Mouse (Mus musculus) left cerebral cortex, postnatal 36 days (tissue): ENCODE results near the gene Setd5. TPM values are rescaled to one million over a fixed set of nuclear protein-coding genes. Genes with fewer than 3 reads are reported as not detected.
A peak's percentile ranks its signal among the peaks of the same experiment; 100 is the strongest.

Experiments used
- DNase-seq, 2 experiments: peaks; one replicate each; pipeline ENCODE4 v3.0.0; 2021 to 2022; ENCODE audit warnings: low spot score in 2 of 2, mixed read lengths in 1 of 2
- intact Hi-C: fragments of 180-260 bp; cut with DNase I; formaldehyde crosslinking; loops from one replicate; pipeline ENCODE4 v1.15.1; 2025
- total RNA-seq, 2 experiments: library from RNA; stranded (reverse); gene quantifications; 2 replicates each; pipeline ENCODE4 v1.2.3; 2021

Setd5 gene
- total RNA-seq, 2 experiments from 2014 or later, result 99.2 to 130 TPM

DNA sequence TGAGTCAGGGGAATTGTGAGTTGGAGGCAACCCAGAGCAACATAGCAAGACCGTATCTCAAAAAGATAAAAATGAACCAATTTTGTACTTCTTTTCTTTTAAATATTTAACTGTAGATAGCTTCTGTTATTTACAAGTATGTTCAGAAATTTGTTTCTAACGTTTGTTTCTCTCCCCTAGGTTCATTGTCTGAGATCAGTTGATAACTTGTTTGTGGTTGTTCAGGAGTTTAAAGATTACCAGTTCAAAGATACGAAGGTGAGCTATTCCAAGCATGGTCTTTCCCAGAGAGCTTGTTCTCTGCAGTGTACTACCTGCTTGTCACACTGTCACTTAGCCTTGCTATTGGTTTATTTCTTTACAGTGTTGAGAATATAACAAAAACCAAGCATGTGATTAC lies 28.0 kb upstream of the Setd5 start:
- intact Hi-C loops, result loop anchor here (10.0 kb wide), 1 partner anchor 276 kb away; the partner anchor contains the start of gene Ogg1
- DNase-seq, result no peak

DNA sequence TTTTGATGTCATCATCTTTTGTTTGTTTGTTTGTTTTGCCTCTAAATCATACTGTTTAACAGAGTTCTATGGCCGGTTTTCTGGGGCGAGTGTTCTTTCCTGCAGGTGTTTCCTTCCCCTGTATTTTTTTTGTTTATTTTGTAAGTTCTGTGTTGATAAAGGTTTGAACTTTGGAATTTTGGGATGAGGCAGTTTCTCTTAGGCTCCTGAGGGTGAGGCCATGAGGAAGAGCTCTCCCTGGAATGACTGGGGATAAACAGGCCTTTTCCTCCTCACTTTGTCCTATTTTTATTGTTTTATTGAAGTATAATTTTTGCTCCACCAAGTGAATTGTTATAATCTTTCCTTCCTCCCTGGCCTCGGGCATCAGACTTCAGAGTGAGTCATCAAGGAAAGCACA lies 24.2 kb upstream of the Setd5 start:
- DNase-seq, result no peak
- intact Hi-C loops, result no loop called here

DNA sequence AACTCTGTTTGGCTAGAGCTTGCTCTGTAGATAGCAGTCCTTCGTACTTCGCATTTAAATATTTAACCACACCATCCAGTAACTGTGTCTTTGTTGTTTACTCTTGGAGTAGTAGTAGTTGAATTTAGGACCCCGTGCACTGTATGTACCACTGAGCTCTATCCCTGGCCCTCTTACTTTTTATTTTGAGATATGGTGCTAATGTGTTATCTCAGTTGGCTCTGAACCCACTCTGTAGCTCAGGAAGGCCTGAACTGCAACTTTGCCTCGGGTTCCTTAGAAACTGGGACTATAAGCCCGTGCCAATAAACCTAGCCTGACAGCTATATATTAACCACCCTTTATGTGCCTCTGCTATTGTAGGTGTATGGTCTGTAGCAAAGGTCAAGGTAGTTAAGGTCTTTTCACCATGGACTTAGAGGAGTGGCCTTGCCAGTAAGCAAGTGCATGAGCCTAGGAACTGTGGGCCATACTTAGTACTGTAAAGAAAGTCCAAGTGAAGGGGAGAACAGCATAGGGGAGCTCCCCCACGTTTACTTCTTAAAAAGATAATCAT lies 22.5 kb upstream of the Setd5 start:
- intact Hi-C loops, result no loop called here

DNA sequence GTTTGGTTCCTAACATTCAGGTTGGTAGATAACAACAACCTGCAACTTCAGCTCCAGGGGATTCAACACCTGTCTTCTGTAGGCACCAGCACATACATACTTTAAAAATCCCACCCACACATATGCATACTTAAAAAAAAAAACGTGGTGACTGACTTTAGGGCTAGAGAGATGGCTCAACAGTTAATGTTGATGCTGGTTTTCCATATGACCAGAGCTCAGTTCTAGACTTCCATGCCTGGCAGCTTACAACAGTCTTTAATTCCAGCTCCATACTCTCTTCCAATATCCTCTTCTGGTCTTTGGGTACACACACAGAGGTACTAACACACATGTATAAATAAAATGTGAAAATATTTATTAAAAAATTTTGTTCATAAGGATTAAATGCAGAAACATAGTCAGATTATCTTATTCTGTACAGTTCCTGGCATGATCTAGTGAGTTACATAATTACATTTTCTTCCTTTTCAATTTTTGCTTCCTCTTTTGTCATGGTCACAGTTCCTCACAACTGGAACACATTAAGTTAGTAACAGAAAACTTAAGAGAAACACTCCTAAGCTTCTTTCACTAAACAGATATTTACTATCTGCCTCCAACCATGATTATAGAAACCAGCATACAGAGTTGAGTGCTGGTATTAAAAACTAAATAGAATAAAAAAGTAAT lies 16.1 kb upstream of the Setd5 start:
- no peak for DNase-seq
- intact Hi-C loops, result no loop called here

More for the DNA sequence above, 22.5 kb upstream of the Setd5 start:
- no peak for DNase-seq

DNA sequence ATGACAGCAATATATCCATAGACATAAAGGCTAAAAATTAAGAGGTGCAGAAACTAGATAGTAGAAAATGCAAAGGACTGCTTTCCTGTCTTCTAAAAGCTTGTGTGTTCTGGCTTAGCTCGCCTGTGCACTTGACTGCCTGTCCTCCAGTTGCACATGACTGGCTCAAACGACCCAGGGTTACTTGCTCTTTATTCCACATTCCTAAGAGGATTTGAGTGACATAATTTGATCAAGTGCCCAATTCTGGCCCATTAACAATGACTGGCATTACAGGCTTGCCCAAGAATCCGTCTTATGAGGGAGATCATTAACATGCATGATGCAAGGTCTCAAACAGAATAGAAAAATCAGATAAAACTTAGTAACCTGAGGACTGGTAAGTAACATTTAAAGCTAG lies 14.9 kb upstream of the Setd5 start:
- intact Hi-C loops, result no loop called here
- DNase-seq, result no peak

DNA sequence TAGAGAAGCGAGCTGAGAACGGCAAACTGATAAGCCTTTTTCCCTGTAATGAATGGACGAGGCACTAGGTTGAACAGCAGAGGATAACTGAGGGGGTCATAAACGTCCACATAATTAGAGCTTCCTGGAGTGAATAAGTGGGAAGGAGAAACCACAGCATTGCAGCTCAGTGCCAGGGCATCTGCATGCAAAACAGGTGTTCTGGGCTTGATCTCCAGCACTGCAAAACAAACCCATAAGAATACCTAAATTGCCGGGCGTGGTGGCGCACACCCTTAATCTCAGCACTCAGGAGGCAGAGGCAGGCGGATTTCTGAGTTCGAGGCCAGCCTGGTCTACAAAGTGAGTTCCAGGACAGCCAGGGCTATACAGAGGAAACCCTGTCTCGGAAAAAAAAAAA lies 13.8 kb upstream of the Setd5 start:
- no peak for DNase-seq
- intact Hi-C loops, result no loop called here

DNA sequence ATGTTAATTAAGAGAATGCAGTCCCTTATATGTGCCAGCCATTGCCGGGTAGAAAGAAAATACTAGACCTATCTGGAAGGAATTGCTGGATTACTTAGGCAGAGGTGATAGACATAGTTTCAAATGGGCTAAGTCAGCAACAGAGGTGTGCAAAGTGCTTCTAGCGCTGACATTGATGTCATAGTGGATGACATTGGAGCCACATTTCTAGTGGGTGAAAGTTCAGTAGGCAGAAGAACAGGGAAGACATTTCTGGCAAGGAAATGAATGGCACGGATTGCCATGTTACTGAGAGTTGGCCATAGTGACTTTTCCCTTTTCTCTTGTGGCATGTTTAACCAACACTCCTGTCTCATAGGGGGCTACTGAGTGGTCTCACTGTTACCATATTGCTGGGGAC lies 12.0 kb upstream of the Setd5 start:
- no peak for DNase-seq
- intact Hi-C loops, result no loop called here

DNA sequence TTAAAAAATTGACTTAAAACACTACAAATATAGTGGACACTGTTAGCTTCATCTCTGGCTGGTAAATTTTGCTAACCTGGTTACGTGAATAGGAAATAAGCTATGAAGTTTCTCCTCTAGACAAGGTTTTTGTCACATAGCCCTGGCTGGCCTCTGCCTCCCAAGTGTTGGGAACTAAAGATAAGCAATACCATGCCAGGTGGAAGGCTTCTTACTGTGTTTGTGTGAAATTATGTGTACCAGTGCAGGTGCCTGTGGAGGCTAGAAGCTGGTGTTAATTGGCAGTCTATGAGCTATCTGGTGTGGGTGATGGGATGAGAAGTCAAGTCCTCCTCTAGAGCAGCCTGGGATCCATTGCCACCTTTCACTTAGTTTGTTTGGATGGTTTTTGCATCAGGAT lies 8.0 kb upstream of the Setd5 start:
- no peak for DNase-seq

DNA sequence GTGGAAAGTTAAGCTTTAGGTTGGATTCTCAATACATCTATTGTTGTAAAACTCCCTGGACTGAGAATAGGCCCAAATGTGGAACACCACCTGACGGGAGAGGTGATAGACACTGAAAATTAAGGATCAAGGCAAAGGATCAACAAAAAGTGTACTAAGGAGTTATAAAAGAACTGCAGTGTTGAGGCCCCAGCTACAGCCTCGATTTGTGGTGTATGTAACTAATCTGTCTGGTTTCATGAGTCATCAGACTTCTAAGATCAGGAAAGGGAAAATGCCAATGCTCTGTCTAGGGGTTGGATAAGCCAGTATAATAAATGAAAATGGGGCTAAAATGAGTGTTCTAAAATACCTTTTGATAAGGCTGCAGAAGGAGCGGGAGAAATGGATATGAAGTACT lies 1.9 kb upstream of the Setd5 start:
- intact Hi-C loops, result loop anchor here (5.0 to 10.0 kb wide), 3 partner anchors 42 to 230 kb away; partner anchors contain the start of genes Brpf1 and Mtmr14
- DNase-seq, result no peak

More for the DNA sequence above, 8.0 kb upstream of the Setd5 start:
- intact Hi-C loops, result no loop called here

DNA sequence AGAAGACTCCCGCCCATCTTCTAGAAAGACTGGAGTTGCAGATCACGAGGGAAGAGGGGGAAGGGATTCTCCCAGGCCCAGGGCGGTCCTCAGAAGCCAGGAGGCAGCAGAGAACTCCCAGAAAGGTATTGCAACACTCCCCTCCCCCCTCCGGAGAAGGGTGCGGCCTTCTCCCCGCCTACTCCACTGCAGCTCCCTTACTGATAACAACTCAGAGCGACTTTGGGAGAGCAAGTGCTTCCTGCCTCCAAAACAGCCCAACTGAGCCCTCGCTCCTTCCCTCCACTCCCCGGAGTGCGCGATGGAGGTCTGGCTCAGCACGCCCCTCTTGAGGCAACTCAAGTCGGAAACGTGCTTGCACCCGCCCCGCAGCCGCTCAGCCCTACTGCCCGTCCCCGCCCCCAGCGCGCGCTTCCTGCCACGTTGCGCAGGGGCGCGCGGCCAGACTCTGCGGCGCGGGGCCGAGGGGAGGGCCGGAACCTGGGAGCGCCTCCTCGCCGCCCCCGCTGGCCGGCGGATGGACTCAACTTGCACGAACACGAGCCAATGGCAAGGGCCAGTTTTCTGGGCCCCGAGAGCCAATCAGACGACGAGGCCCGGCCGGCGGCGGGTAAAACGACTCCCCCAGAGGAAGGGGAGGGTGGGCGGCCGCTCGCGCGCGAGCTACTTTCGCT lies 1.0 kb upstream of the Setd5 start:
- peak; percentile 92 to 94 for DNase-seq
- intact Hi-C loops, result loop anchor here (1.0 to 10.0 kb wide), 5 partner anchors 25 to 229 kb away; partner anchors contain the start of genes Brpf1, Mtmr14 and Thumpd3

DNA sequence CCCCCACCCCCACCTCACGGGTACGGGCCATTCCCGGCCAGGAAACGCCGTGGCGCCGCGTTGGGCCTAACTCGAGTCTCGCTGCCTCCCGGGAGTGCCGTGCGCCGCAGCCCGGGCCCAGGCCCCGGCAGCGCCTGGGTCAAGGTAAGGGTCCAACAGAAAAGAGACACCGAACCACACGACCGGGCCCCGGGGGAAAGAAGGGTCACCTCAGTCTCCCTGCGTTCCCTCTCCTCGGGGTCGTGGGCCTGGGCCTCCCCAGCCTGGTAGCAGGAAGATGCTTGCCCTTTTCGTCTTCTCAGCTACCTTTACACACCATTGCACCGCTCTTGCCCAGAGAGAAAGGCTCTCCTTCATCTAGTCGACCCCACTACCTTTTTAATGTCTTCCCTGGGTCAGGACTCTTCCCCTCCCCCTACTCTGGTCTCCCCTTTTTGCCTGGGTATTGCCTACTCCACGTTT lies 435 bp downstream of the Setd5 start:
- intact Hi-C loops, result loop anchor here (2.0 to 10.0 kb wide), 4 partner anchors 23 to 227 kb away; partner anchors contain the start of genes Brpf1 and Mtmr14
- no peak for DNase-seq

DNA sequence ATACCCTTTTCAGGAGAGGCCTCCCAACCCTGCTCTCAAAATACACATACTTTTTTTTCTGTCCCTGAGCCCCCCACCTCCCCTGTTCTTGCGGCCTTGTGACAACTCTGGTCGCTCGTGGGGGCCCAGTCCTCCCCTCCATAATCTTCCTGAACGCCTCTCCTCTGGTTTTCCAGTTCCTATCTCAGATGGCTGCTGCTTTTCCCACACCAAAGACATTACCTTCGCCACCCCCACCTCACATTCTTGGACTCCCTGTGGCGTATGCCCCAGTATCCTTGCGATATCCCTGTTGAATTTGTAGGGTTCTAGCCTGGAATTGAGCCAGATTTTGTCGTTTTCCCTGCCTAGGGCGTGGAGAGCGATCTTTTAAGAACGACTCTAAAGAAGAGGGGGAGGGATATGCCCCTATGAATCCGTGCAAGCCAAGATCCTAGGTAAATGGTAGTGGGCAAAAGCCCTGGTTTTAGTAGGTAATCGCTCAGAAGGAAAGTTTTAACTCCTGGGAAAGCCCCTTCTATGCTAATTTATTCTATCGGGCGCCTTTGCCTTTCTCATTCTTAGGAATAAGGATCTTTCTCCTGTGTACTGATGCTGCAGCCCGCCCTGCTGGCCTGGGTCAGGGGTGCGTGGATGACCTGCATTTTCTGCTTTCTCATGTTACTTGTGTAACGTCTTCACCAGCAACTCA lies 1.0 kb downstream of the Setd5 start:
- peak; percentile 41 to 42 for DNase-seq
- intact Hi-C loops, result loop anchor here (5.0 to 10.0 kb wide), 3 partner anchors 39 to 227 kb away; partner anchors contain the start of genes Brpf1 and Mtmr14

DNA sequence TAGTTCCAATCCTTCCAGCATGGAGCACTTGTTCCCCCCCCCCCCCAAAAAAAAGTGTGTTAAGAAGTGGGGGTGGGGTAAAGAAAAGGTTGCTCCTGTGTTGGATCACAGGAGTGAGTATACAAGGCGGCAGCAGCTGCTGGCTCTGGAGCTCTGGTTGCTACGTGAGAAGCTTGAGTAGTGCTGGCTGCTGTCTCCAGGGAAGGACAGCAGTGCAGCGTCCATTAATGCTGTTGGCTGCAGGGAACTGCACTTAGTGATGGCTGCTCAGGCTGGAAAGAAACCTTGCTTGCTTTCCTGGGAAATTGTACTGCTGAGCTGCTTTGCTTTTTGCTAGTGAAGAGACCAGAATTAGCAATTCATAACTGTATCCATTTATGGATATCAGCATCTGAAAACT lies 2.3 kb downstream of the Setd5 start:
- DNase-seq, result peak; percentile 18 to 30
- intact Hi-C loops, result loop anchor here (5.0 to 10.0 kb wide), 3 partner anchors 38 to 225 kb away; partner anchors contain the start of genes Brpf1 and Mtmr14

DNA sequence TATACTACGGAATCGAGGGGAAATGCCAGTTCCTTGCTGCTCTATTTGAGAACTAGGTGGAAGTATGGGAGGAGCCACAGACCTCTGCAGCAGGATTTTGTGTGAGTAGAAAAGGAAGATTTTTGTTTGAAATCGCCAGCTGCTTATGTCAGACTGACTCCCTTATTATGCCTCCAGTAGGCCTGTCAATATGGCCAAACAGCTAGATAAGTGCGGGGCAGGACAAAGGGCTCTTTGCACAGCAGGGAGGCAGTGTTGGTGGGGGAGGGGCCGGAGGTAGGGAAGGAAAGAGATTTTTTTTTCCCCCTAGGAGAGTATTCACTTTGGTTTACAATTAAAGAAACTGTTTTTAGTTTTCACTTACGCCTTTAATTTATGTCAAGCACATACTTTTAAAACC lies 5.1 kb downstream of the Setd5 start:
- no peak for DNase-seq
- intact Hi-C loops, result no loop called here

DNA sequence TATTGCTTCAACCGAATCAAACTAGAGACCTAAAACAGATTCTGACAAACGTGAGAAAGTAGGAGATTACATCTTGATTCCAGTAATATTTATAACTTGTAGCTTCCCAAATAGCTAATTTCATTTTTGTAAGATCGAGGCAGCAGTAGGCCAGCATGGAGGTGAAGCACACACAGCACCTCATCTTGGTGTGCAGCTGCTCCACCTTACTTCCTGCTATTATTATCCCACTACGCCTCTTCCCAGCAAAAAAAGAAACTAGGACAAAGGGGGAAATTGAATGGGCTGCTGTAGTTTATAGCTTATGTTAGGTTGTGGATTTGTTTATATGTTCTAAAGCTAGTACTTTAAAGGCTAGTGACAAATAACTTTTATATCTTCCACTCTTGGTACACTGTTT lies 7.4 kb downstream of the Setd5 start:
- no peak for DNase-seq
- intact Hi-C loops, result no loop called here

DNA sequence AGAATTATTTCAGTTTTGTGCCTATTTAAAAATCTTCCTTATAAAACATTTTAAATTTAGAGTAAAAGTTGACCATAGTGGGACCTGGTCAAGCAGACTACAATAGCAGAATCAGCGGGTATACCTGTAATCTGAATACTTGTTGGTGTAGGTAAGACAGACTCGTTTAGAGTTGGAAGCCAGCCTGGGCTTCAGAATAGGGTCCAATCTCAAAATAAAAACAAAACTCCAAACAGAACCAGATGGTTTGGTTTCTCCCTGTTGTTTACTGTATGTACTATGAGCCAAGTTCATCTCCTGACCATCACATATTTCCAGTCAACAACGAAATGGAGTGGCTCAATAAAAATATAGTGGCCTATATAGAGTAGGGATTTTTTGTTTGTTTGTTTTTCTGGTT lies 16.0 kb downstream of the Setd5 start:
- intact Hi-C loops, result no loop called here

DNA sequence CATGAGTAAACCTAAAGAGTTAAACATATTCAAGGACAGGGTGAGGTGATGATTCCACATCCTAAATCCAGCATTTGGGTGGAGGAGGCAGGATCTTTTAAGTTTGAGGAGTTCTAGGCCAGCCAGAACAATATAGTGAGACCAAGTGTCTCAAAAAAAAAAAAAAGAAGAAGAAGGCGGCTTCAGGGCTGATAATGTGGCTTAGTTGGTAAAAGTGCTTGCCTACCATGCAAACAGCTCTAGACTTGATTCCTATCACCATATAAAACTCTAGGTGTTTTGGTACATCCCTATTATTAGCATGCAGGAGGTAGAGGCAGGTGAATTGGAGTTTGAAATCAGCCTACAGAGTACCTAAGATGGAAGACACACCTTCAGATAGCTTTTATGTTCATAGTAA lies 18.4 kb downstream of the Setd5 start:
- no peak for DNase-seq
- intact Hi-C loops, result no loop called here

More for the DNA sequence above, 16.0 kb downstream of the Setd5 start:
- DNase-seq, result no peak

DNA sequence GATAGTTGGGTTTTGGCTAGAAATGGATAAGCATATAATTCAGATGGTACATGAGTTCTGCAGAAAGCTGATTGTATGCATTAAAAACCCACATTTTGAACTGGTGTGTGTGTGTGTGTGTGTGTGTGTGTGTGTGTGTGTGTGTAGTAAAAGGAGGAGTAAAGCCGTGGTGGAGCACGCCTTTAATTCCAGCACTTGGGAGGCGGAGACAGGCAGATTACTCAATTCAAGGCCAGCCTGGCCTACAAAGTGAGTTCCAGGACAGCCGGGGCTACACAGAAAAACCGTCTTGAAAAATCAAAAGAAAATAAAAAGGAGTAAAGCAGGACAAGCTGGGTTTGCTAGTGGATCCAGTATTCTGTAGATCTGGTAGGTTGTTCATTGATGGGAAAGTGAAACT lies 20.5 kb downstream of the Setd5 start:
- no peak for DNase-seq
- intact Hi-C loops, result no loop called here

DNA sequence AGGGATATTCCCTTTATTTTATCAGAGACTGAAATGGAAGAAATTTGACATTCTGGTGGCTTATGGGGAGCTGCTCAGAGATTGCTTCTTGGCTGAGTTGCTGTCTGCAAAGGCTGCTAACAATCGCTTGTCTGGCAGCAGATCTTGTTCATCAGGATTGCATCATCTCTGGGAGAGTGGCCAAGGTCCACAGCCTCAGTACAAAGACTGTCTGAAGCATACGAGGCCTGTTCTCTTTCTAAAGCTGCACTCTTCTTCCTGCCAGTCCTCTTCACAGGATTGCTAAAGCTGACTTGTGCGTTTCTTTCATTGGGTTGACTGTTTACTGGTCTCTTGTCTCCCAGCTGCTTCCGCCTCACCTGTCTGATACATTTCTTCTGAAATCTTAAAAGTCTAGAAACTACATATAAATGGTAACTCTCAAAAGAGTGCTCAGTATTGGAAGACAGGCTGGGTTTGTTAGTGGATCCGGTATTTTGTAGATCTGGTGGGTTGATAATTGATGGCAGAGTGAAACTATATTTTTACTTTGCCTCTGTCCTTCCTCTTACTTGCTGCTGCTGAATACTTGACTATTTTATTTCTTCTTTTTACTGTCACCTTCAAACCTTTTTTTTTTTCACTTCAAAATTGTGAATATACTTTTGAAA lies 22.6 kb downstream of the Setd5 start:
- intact Hi-C loops, result loop anchor here (2.0 kb wide), 1 partner anchor 23 kb away; the partner anchor contains the start of gene Setd5
- DNase-seq, result peak; percentile 83 to 89
